Mouse (Mus musculus) spleen, adult 2 months (tissue): ENCODE data around the gene Sirpa. TPM values are rescaled to one million over a fixed set of nuclear protein-coding genes. Genes with fewer than 3 reads are reported as not detected.

Source experiments
- DNase-seq, 2 experiments: peaks; one replicate each; pipeline versions ENCODE4 v3.0.0 to v3.0.0-alpha.2; 2012 to 2021; ENCODE audit warnings: low spot score in 2 of 2, low read depth in 1 of 2
- H3K27ac ChIP-seq: fragments of 200-500 bp; 2 replicates; pipeline ENCODE4 v1.5.1; 2012; ENCODE audit warnings: low read length, inconsistent platforms; ENCODE audit not compliant: insufficient read depth
- H3K27me3 ChIP-seq: fragments of 200-500 bp; 2 replicates; pipeline ENCODE4 v1.6.1; 2012; ENCODE audit warnings: mild to moderate bottlenecking, moderate library complexity, low read length, inconsistent platforms; ENCODE audit not compliant: control insufficient read depth, insufficient read depth
- H3K36me3 ChIP-seq: fragments of 200-500 bp; 2 replicates; pipeline ENCODE4 v1.6.1; 2012; ENCODE audit warnings: mild to moderate bottlenecking, low read length, inconsistent platforms; ENCODE audit not compliant: control insufficient read depth, insufficient read depth
- H3K4me1 ChIP-seq: fragments of 200-500 bp; 2 replicates; pipeline ENCODE4 v1.6.1; 2011; ENCODE audit warnings: inconsistent platforms; ENCODE audit not compliant: control insufficient read depth, insufficient read depth, insufficient read length
- H3K4me3 ChIP-seq: fragments of 200-500 bp; 2 replicates; pipeline ENCODE4 v1.5.1; 2011; ENCODE audit warnings: mild to moderate bottlenecking, inconsistent platforms; ENCODE audit not compliant: insufficient read depth, insufficient read length; ENCODE audit errors: extremely low read depth
- CTCF ChIP-seq: fragments of 200-500 bp; IDR thresholded peaks from 2 replicates; pipeline ENCODE4 v1.5.1; 2011; ENCODE audit warnings: mild to moderate bottlenecking, inconsistent platforms; ENCODE audit not compliant: insufficient read depth, insufficient read length, insufficient replicate concordance; ENCODE audit errors: extremely low read depth
- POLR2A ChIP-seq: fragments of 200-500 bp; IDR thresholded peaks from 2 replicates; pipeline ENCODE4 v1.6.1; 2011; ENCODE audit warnings: low read depth, low read length, inconsistent platforms
- WGBS: fragments of 180-500 bp; shearing (Covaris S2); methylation state at CpG from one replicate; pipeline ENCODE4 v1.1.7; 2018; 5-methylcytosine and 5-hydroxymethylcytosine counted together
- polyA plus RNA-seq: library from polyadenylated mRNA; depleted of rRNA; stranded (reverse); fragments of >200 nt; gene quantifications from 2 replicates; pipeline ENCODE4 v1.2.3, GENCODE M21; 2012

Sirpa gene
- polyA plus RNA-seq, 1 experiment = 145 TPM

DNA sequence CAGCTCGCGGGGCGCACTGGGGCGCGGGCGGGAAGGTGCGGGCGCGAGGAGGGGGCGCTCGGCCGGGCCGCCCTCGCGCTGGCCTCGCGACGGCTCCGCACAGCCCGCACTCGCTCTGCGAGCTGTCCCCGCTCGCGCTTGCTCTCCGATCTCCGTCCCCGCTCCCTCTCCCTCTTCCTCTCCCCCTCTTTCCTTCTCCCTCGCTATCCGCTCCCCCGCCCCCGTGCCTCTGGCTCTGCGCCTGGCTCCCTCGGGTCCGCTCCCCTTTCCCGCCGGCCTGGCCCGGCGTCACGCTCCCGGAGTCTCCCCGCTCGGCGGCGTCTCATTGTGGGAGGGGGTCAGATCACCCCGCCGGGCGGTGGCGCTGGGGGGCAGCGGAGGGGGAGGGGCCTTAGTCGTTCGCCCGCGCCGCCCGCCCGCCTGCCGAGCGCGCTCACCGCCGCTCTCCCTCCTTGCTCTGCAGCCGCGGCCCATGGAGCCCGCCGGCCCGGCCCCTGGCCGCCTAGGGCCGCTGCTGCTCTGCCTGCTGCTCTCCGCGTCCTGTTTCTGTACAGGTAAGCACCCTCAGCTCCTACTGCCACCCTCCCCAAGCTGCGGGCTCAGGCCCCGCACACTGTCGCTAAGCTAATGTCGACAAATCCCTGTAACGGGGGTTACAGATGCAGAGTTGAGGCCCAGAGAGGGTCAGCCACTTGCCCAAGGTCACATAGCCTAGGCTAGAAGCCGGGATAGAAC, 673 bp downstream of the Sirpa start:
- DNase-seq = peak in 1 of 2 experiments; percentile 29
- Histone ChIP-seq H3K4me1 (peaks cover 10% of the 10 kb centered on the region; the same call in 1 of the 2 replicates), H3K4me3 (peak overlapping the region; percentile 68), H3K27ac (peak overlapping the region; percentile 78), H3K27me3 (peaks cover 8% of the 10 kb centered on the region; the same call in 1 of the 2 replicates), H3K36me3 (no peaks in the 10 kb centered on the region)
- TF ChIP-seq CTCF (no peak), POLR2A (no peak)
- WGBS = 1% methylated on average over 44 of the region's 77 CpGs

DNA sequence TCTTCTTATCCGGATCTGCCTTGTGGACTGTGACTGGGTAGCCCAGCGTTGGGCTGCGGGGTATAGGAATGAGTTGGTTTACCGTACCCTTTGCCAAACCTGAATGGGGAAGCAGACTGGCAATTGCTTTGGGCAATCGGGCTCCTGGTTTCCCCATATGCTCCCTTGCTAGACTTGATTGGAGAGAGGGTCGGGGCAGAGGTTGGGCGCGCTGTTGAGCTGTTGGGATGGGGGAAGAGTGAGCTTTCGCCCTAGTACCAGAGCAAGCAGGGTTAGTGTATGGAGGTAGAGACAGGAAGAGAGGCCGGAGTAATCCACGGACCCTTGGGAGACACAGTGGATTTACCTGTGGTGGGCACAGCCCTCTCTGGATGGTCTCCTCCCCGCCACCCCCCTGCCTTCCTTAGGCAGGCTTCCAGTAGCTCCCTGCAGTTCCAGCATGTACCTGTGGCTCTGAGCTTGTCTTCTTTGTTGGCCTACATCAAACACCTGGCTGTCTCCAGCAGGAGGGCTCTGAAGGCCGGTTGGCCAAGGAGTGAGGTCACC, 1.3 kb downstream of the Sirpa start:
- 26% methylated on average over 13 of the region's 13 CpGs for WGBS
- Histone ChIP-seq H3K27me3 (peaks cover 8% of the 10 kb centered on the region; the same call in 1 of the 2 replicates), H3K4me3 (peak overlapping the region; percentile 68), H3K27ac (peak overlapping the region; percentile 78), H3K36me3 (no peaks in the 10 kb centered on the region), H3K4me1 (peaks cover 10% of the 10 kb centered on the region; the same call in 1 of the 2 replicates)
- DNase-seq = no peak
- TF ChIP-seq CTCF = no peak
- TF ChIP-seq POLR2A = no peak

DNA sequence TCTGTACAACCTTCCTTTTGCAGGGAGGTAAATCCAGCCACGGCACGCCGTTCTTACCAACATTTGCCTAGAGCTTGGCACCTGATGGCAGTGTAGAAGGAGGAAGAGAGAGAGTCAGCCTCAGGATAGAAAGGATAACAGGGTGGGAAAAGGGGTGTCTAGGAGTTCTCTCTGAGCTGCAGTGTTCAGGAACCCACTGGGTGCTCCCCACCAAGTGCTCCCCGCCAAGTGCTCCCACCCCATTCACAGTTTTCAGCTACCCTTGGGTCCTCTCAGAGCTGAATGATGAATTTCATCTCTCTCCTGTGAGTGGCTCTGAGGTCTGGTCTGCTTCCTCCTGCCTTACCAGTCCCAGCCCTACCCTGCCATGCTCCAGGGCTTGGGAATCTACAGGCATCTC, 1.9 kb downstream of the Sirpa start:
- 87% methylated on average over 4 of the region's 4 CpGs for WGBS
- H3K27ac ChIP-seq = peak overlapping the region; percentile 78
- TF ChIP-seq CTCF (no peak), POLR2A (no peak)
- peak overlapping the region; percentile 68; the same call in 1 of the 2 replicates for H3K4me3 ChIP-seq
- no peak for DNase-seq
- no peaks in the 10 kb centered on the region for H3K36me3 ChIP-seq
- peaks cover 8% of the 10 kb centered on the region; the same call in 1 of the 2 replicates for H3K27me3 ChIP-seq
- H3K4me1 ChIP-seq = peaks cover 10% of the 10 kb centered on the region; the same call in 1 of the 2 replicates

DNA sequence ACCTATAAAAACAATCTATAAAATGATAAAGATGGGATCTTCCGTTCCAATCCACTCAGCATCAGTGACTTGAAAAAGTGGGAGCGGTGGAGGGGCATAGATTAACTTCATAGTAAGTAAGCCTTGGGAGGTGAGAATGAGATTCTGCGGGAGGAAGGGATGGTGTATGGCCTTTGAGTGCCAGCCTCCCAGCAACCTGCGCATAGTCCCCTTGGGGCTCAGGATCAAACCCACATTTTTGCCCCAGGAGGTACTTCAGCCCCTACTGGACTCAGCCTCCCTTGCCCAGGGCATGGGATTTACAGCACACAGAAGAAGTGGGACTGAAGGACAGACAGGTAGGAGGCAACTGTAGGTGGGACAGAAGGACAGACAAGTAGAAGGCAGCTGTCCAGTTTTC, 2.6 kb downstream of the Sirpa start:
- peaks cover 8% of the 10 kb centered on the region; the same call in 1 of the 2 replicates for H3K27me3 ChIP-seq
- 84% methylated on average over 4 of the region's 4 CpGs for WGBS
- no peak for TF ChIP-seq CTCF
- no peak for TF ChIP-seq POLR2A
- H3K4me3 ChIP-seq = peak overlapping the region; percentile 23
- peak overlapping the region; percentile 58 for H3K27ac ChIP-seq
- no peaks in the 10 kb centered on the region for H3K36me3 ChIP-seq
- peaks cover 10% of the 10 kb centered on the region; the same call in 1 of the 2 replicates for H3K4me1 ChIP-seq
- no peak for DNase-seq

DNA sequence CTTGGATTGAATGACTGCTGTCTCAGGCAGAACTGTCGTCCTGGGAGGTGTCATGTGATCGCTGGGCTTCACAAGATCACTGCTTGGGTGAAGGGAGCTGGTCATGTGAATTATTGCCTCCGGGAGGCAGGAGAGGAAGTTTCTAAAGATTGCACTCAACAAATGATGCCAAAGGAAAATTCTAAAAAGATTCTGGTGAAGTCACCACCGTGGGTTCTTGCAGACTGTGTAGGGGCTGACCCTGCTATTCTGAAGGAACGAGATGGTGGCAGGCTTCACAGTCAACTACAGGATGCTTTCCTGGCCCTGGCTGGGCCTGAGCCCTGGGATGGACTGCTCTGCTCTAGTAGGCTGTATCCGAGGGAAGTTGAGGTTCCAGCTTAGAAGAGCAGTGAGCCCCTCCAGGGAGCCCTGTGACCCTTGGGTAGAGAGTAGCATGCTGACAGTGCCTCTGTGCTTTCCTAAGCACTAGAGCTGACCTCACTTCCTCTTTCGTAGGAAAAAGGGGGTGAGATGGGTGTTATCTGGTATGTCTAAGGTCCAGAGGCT, 3.1 kb downstream of the Sirpa start:
- H3K4me3 ChIP-seq = no peak overlapping the region; the same call in 1 of the 2 replicates
- H3K36me3 ChIP-seq = no peaks in the 10 kb centered on the region
- H3K4me1 ChIP-seq = peaks cover 10% of the 10 kb centered on the region; the same call in 1 of the 2 replicates
- 11% methylated on average over 7 of the region's 7 CpGs for WGBS
- H3K27me3 ChIP-seq = peaks cover 8% of the 10 kb centered on the region; the same call in 1 of the 2 replicates
- peak overlapping the region; percentile 65 for H3K27ac ChIP-seq
- TF ChIP-seq POLR2A = no peak
- TF ChIP-seq CTCF = no peak
- peak; percentile 37 to 56 for DNase-seq

DNA sequence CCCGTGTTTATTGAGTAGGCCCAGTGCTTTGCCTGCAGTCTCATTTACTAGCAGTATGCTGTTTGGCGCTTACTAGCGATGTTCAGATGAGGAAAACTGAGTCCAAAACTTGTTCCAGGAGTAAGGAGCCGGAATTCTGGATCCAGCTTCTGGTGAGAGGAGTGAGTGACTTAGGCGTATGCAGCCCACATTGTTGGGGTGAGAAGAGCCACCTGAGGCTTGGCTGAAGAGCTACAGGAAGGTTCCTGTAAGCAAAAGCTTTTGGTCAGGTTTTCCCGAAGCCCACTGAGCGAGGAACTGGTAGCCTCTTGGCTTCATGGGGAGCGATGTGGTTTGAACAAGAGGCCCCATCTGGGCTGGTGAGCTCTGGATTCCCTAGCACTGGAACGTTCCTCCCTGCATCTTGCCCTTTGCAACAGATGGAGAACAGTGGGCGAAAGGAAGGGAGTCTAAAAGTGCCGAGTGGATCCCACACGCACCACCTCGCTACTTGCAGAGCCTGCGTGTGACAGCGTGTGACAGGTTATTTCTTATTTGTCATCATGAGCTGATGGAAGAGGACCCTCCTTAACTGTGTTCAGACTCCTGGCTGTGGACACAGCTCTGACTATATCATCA, 4.0 kb downstream of the Sirpa start:
- Histone ChIP-seq H3K4me3 (no peak overlapping the region), H3K36me3 (no peaks in the 10 kb centered on the region), H3K27me3 (peaks cover 8% of the 10 kb centered on the region; the same call in 1 of the 2 replicates), H3K27ac (0 out of 2 replicates have a peak overlapping the region, but pooled peaks have one; percentile 30), H3K4me1 (peaks cover 10% of the 10 kb centered on the region; the same call in 1 of the 2 replicates)
- TF ChIP-seq POLR2A (no peak), CTCF (no peak)
- 87% methylated on average over 15 of the region's 15 CpGs for WGBS
- DNase-seq = no peak
